Mouse (Mus musculus) midbrain, postnatal 0 days (tissue): ENCODE results near the gene 2610021A01Rik. TPM values are rescaled to one million over a fixed set of nuclear protein-coding genes. Genes with fewer than 3 reads are reported as not detected.
"Not testable (repeated sequence)": the region's sequence is repeated elsewhere in the genome, so short reads cannot be mapped to it uniquely, and the experiment has no call there.

Experiments
- ATAC-seq: fragments of 200-750 bp; cut with Nextera tagmentation; 2 replicates; pipeline ENCODE4 v1.8.0; 2017; ENCODE audit warnings: moderate number of reproducible peaks, mild to moderate bottlenecking, moderate TSS enrichment, moderate library complexity; ENCODE audit not compliant: low FRiP score
- DNase-seq: peaks from one replicate; pipeline ENCODE4 v3.0.0-alpha.2; 2015; ENCODE audit warnings: low spot score
- H3K27ac ChIP-seq: fragments of 300-500 bp; sonication (generic); 2 replicates; pipeline ENCODE4 v1.5.1; 2014; ENCODE audit warnings: low read depth, mild to moderate bottlenecking, low read length, mixed read lengths
- H3K27me3 ChIP-seq: fragments of 300-500 bp; sonication (generic); 2 replicates; pipeline ENCODE4 v1.6.1; 2014; ENCODE audit warnings: low read length, control low read depth, mixed read lengths; ENCODE audit not compliant: insufficient read depth
- H3K36me3 ChIP-seq: fragments of 300-500 bp; sonication (generic); 2 replicates; pipeline ENCODE4 v1.6.1; 2014; ENCODE audit warnings: low read length, control low read depth, mixed read lengths; ENCODE audit not compliant: insufficient read depth
- H3K4me1 ChIP-seq: fragments of 300-500 bp; sonication (generic); 2 replicates; pipeline ENCODE4 v1.6.1; 2014; ENCODE audit warnings: mild to moderate bottlenecking, control low read depth, antibody characterized with exemption, low read length, mixed read lengths; ENCODE audit not compliant: insufficient read depth
- H3K4me2 ChIP-seq: fragments of 300-500 bp; sonication (generic); 2 replicates; pipeline ENCODE4 v1.6.1; 2014; ENCODE audit warnings: low read depth, mild to moderate bottlenecking, low read length, mixed read lengths; ENCODE audit not compliant: poor library complexity, severe bottlenecking
- H3K4me3 ChIP-seq: fragments of 300-500 bp; sonication (generic); 2 replicates; pipeline ENCODE4 v1.5.1; 2014; ENCODE audit warnings: low read depth, mild to moderate bottlenecking, low read length, moderate library complexity
- H3K9ac ChIP-seq: fragments of 300-500 bp; sonication (generic); replicated peaks from 2 replicates; pipeline ENCODE4 v1.6.1; 2014; ENCODE audit warnings: mild to moderate bottlenecking, low read length, moderate library complexity, mixed read lengths; ENCODE audit not compliant: poor library complexity, severe bottlenecking
- H3K9me3 ChIP-seq: fragments of 300-500 bp; sonication (generic); 2 replicates; pipeline ENCODE4 v1.6.1; 2016; ENCODE audit warnings: low read length, control low read depth
- CTCF ChIP-seq: IDR thresholded peaks from 2 replicates; pipeline ENCODE4 v1.5.1; 2016; ENCODE audit warnings: antibody characterized with exemption, mild to moderate bottlenecking
- WGBS: fragments of 180-500 bp; shearing (Covaris S2); extraction: QIAGEN DNeasy Blood & Tissue Kit; methylation state at CpG from one replicate; pipeline ENCODE4 v1.1.7; 2014; 5-methylcytosine and 5-hydroxymethylcytosine counted together
- polyA plus RNA-seq: library from polyadenylated mRNA; unstranded; fragments of >200 nt; fragmentation: Nextera tagmentation; extraction: Ambion mirVana; gene quantifications from 2 replicates; pipeline ENCODE4 v1.2.1, GENCODE M21; 2015
- total RNA-seq: library from RNA; depleted of rRNA; stranded (reverse); fragments of >200 nt; gene quantifications from 2 replicates; pipeline ENCODE4 v1.2.3, GENCODE M21; 2014; rRNA removed

Gene 2610021A01Rik
- total and polyA plus RNA-seq, 2 experiments from 2014 or later = 8.3 to 19.5 TPM

DNA sequence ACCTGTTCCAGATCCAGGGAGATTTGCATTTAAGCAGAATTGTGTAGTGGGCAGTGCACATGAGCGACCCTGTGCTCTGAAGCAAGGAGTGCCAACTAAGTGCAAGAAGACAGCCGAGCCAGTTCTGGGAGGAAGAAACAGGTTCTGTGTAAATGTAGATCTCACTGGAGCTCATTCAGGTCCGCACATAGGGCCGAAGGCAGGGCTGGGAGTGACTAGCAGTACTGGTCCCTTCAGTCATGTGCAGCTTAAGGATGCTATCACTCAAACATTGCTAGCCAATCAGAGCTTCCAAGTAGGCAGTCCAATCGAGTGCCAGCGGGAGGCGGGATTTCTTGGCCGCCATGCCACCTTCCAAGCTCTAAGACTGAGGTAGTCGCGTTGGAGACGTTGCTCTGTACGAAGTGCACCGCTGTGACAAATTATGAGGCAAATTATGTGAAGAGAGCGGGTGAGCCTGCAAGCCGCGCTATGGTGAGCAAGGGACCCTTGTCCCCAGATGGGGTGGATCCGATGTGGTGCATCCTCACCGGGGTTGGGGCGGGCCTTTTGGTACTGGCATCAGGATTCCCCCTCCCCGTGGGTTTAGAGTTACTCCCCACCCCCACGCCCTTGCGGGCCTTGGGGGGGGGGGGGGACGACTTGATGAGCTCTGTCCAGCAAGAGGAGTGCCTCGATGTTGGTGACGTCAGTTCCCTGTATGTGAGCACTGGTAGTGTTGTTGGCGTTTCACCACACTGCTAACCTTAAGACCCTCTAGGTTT is 34.4 kb downstream of the 2610021A01Rik start:
- DNase-seq (peak; percentile 99), ATAC-seq (peak; percentile 99)
- peak overlapping the region; percentile 67 for H3K9ac ChIP-seq
- no peaks in the 10 kb centered on the region for H3K27me3 ChIP-seq
- peak overlapping the region; percentile 97 for H3K27ac ChIP-seq
- H3K4me1 ChIP-seq = no peaks in the 10 kb centered on the region
- under 1% methylated on average over 24 of the region's 26 CpGs for WGBS
- TF ChIP-seq CTCF = peak; percentile 20; the same call in 1 of the 2 replicates
- H3K4me2 ChIP-seq = peak overlapping the region; percentile 66
- peak overlapping the region; percentile 59 for H3K4me3 ChIP-seq
- H3K36me3 ChIP-seq = peaks cover 7% of the 10 kb centered on the region
- H3K9me3 ChIP-seq = peaks cover 5% of the 10 kb centered on the region; the same call in 1 of the 2 replicates

DNA sequence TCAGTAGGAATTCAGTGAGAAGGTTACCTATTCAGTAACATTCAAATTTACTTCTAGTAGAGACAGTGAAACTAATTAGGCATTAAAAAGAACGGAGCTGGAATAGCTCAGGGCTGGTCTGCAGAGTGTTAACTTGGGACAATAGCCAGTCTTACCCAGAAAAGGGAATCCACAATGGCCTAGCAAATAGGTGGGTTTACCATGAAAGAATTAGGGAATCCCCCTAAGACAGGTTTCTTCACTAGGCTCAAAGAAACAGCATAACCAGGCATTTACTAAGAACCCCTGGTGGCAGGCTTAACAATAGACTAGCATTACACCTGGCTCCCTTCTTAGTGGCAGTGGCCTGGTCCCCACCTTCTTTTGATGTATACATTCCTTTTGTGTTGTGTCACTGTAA is 75.3 kb downstream of the 2610021A01Rik start:
- not testable (repeated sequence) for H3K27ac ChIP-seq, H3K4me3 ChIP-seq, H3K9me3 ChIP-seq, H3K4me2 ChIP-seq, H3K9ac ChIP-seq, H3K4me1 ChIP-seq, H3K36me3 ChIP-seq, ATAC-seq, H3K27me3 ChIP-seq, DNase-seq
- 75% methylated on average over 1 of the region's 1 CpGs for WGBS

Other genes with a start within 250 kb of the 2610021A01Rik start
- 3.7 and 6.0 TPM in 2 replicates for gene AI987944, start 205.9 kb upstream of the 2610021A01Rik start, total RNA-seq
- gene AI987944, start 205.9 kb upstream of the 2610021A01Rik start, polyA plus RNA-seq = 6.5 and 7.9 TPM in 2 replicates
- gene Vmn2r57, start 150.5 kb upstream of the 2610021A01Rik start, total RNA-seq = 0.19 and 0.38 TPM in 2 replicates
- gene Vmn2r57, start 150.5 kb upstream of the 2610021A01Rik start, polyA plus RNA-seq = 0.48 and 0.64 TPM in 2 replicates
- 0.05 and 0.14 TPM in 2 replicates for gene Gm20449, start 99.8 kb upstream of the 2610021A01Rik start, total RNA-seq
- gene Gm20449, start 99.8 kb upstream of the 2610021A01Rik start, polyA plus RNA-seq = 0.06 and 0.07 TPM in 2 replicates
- 4.6 and 4.7 TPM in 2 replicates for gene AW146154, start 99.3 kb upstream of the 2610021A01Rik start, total RNA-seq
- gene AW146154, start 99.3 kb upstream of the 2610021A01Rik start, polyA plus RNA-seq = 3.7 and 4.4 TPM in 2 replicates
- not detected in 2 replicates for gene Gm6871, start 25.6 kb upstream of the 2610021A01Rik start, total RNA-seq
- gene Gm6871, start 25.6 kb upstream of the 2610021A01Rik start, polyA plus RNA-seq = not detected in 2 replicates
- gene Zfp788, start 34.0 kb downstream of the 2610021A01Rik start, total RNA-seq = 24.1 and 36.9 TPM in 2 replicates
- 15.9 and 17.8 TPM in 2 replicates for gene Zfp788, start 34.0 kb downstream of the 2610021A01Rik start, polyA plus RNA-seq